Mouse (Mus musculus) C2C12 (cell line): ENCODE data around the gene Msi2.

Source experiments
- CTCF ChIP-seq: IDR thresholded peaks from one replicate; pipeline ENCODE4 v1.5.1; 2011; ENCODE audit not compliant: control insufficient read depth, insufficient read depth, insufficient read length
- MAX ChIP-seq: IDR thresholded peaks from one replicate; pipeline ENCODE4 v1.6.1; 2011; ENCODE audit warnings: mild to moderate bottlenecking, control low read depth
- MYOD1 ChIP-seq: IDR thresholded peaks from one replicate; pipeline ENCODE4 v1.6.1; 2011; ENCODE audit warnings: low read depth; ENCODE audit not compliant: control insufficient read depth, insufficient read length
- MYOG ChIP-seq: IDR thresholded peaks from one replicate; pipeline ENCODE4 v1.6.1; 2011; ENCODE audit not compliant: control insufficient read depth, insufficient read length; ENCODE audit errors: extremely low read depth

GRCm38 (mm10) chr11:88435543-88435942, 282.8 kb downstream of the Msi2 start:
- TF ChIP-seq MYOG (no peak), CTCF (no peak), MAX (no peak), MYOD1 (no peak)
